Mouse (Mus musculus) heart, postnatal 0 days (tissue): Measurements from ENCODE around the gene Tmem151b.

Source experiments
- CTCF ChIP-seq: IDR thresholded peaks from 2 replicates; pipeline ENCODE4 v1.5.1; 2016; ENCODE audit warnings: antibody characterized with exemption, control low read depth, low read depth
- EP300 ChIP-seq: IDR thresholded peaks from 2 replicates; pipeline ENCODE4 v1.6.1; 2016; ENCODE audit warnings: antibody characterized with exemption, low read depth

DNA sequence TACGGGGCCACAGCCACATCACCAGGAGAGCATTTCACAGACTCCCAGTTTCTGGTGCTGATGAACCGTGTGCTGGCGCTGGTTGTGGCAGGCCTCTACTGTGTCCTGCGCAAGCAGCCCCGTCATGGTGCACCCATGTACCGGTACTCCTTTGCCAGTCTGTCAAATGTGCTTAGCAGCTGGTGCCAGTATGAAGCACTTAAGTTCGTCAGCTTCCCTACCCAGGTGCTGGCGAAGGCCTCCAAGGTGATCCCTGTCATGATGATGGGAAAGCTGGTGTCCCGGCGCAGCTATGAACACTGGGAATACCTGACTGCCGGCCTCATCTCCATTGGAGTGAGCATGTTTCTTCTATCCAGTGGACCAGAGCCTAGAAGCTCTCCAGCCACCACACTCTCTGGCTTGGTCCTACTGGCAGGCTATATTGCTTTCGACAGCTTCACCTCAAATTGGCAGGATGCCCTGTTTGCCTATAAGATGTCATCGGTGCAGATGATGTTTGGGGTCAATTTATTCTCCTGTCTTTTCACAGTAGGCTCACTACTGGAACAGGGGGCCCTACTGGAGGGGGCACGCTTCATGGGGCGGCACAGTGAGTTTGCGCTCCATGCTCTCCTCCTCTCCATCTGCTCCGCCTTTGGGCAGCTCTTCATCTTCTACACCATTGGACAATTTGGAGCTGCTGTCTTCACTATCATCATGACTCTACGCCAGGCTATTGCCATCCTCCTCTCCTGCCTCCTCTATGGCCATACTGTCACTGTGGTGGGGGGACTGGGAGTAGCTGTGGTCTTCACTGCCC, 17.1 kb upstream of the Tmem151b start:
- TF ChIP-seq CTCF = no peak
- no peak for TF ChIP-seq EP300
